Mouse (Mus musculus) MEL (cell line): Measurements from ENCODE around the gene Acoxl. TPM values are rescaled to one million over a fixed set of nuclear protein-coding genes. Genes with fewer than 3 reads are reported as not detected.

ENCODE experiments used
- DNase-seq: peaks from one replicate; pipeline ENCODE4 v3.0.0; 2011; ENCODE audit warnings: low read depth, low spot score
- H3K27ac ChIP-seq: 2 replicates; pipeline ENCODE4 v1.5.1; 2012; ENCODE audit warnings: low read depth, mild to moderate bottlenecking, control low read depth, low read length, moderate library complexity; ENCODE audit not compliant: control insufficient read depth
- H3K27me3 ChIP-seq, 2 experiments: fragments of 150-350 bp in 1 of 2; sonication (generic) in 1 of 2; 2 replicates each; pipeline ENCODE4 v1.6.1; 2012; ENCODE audit warnings: low read length in 2 of 2, mild to moderate bottlenecking in 2 of 2, improper control_type of control experiment in 1 of 2, moderate library complexity in 1 of 2; ENCODE audit not compliant: insufficient read depth in 2 of 2, control insufficient read depth in 1 of 2
- H3K36me3 ChIP-seq, 2 experiments: 2 replicates each; pipeline ENCODE4 v1.6.1; 2012 to 2014; ENCODE audit warnings: low read length in 2 of 2, improper control_type of control experiment in 1 of 2, inconsistent platforms in 1 of 2, mild to moderate bottlenecking in 1 of 2; ENCODE audit not compliant: insufficient read depth in 2 of 2, control insufficient read depth in 1 of 2
- H3K4me1 ChIP-seq, 2 experiments: fragments of 150-350 bp in 1 of 2; sonication (generic) in 1 of 2; 2 replicates each; pipeline ENCODE4 v1.6.1; 2012; ENCODE audit warnings: low read length in 2 of 2, improper control_type of control experiment in 1 of 2, mild to moderate bottlenecking in 1 of 2; ENCODE audit not compliant: insufficient read depth in 2 of 2, control insufficient read depth in 1 of 2
- H3K4me3 ChIP-seq, 2 experiments: fragments of 150-350 bp in 1 of 2; sonication (generic) in 1 of 2; 2 replicates each; pipeline ENCODE4 v1.5.1; 2012; ENCODE audit warnings: low read depth in 2 of 2, low read length in 2 of 2, mild to moderate bottlenecking in 2 of 2, moderate library complexity in 2 of 2, control low read depth in 1 of 2, improper control_type of control experiment in 1 of 2; ENCODE audit not compliant: control insufficient read depth in 1 of 2, insufficient read depth in 1 of 2
- H3K79me2 ChIP-seq: 2 replicates; pipeline ENCODE4 v1.6.1; 2012; ENCODE audit warnings: mild to moderate bottlenecking, low read length, moderate library complexity; ENCODE audit not compliant: control insufficient read depth, poor library complexity, insufficient read depth
- H3K9ac ChIP-seq: 2 replicates; pipeline ENCODE4 v1.6.1; 2012; ENCODE audit warnings: low read depth, mild to moderate bottlenecking, control low read depth, low read length, moderate library complexity; ENCODE audit not compliant: control insufficient read depth, poor library complexity, severe bottlenecking
- H3K9me3 ChIP-seq: fragments of 150-350 bp; sonication (generic); replicated peaks from 2 replicates; pipeline ENCODE4 v1.6.1; 2012; ENCODE audit warnings: mild to moderate bottlenecking, low read length, improper control_type of control experiment, moderate library complexity; ENCODE audit not compliant: insufficient read depth
- CHD1 ChIP-seq: IDR thresholded peaks from 2 replicates; pipeline ENCODE4 v1.6.1; 2012; ENCODE audit warnings: low read depth, mild to moderate bottlenecking, inconsistent platforms, low read length, improper control_type of control experiment
- CHD2 ChIP-seq: IDR thresholded peaks from 2 replicates; pipeline ENCODE4 v1.6.1; 2011; ENCODE audit warnings: low read length, improper control_type of control experiment
- CTCF ChIP-seq, 3 experiments: IDR thresholded peaks in 2 of 3; conservative IDR thresholded peaks in 1 of 3; 2 replicates each; pipeline ENCODE4 v1.5.1; 2011 to 2012; ENCODE audit warnings: low read length in 3 of 3, low read depth in 2 of 3, mild to moderate bottlenecking in 2 of 3, improper control_type of control experiment in 1 of 3, inconsistent platforms in 1 of 3, mixed read lengths in 1 of 3, moderate library complexity in 1 of 3; ENCODE audit not compliant: control insufficient read depth in 1 of 3, insufficient read depth in 1 of 3, poor library complexity in 1 of 3, severe bottlenecking in 1 of 3
- E2F4 ChIP-seq: IDR thresholded peaks from 2 replicates; pipeline ENCODE4 v1.6.1; 2011; ENCODE audit warnings: low read depth, low read length, improper control_type of control experiment, borderline replicate concordance
- EP300 ChIP-seq, 2 experiments: IDR thresholded peaks; 2 replicates each; pipeline ENCODE4 v1.6.1; 2011; ENCODE audit warnings: improper control_type of control experiment in 2 of 2, low read length in 2 of 2, low read depth in 1 of 2, mild to moderate bottlenecking in 1 of 2
- ETS1 ChIP-seq: IDR thresholded peaks from 2 replicates; pipeline ENCODE4 v1.6.1; 2012; ENCODE audit warnings: low read depth, mild to moderate bottlenecking, inconsistent platforms, low read length, improper control_type of control experiment, moderate library complexity
- GABPA ChIP-seq: IDR thresholded peaks from 2 replicates; pipeline ENCODE4 v1.6.1; 2012; ENCODE audit warnings: low read depth, mild to moderate bottlenecking, inconsistent platforms, low read length, improper control_type of control experiment, moderate library complexity
- GATA1 ChIP-seq: IDR thresholded peaks from 2 replicates; pipeline ENCODE4 v1.6.1; 2011; ENCODE audit warnings: low read depth, low read length, improper control_type of control experiment
- HCFC1 ChIP-seq: IDR thresholded peaks from 2 replicates; pipeline ENCODE4 v1.6.1; 2012; ENCODE audit warnings: low read depth, mild to moderate bottlenecking, inconsistent platforms, low read length, improper control_type of control experiment, moderate library complexity
- JUND ChIP-seq: IDR thresholded peaks from 2 replicates; pipeline ENCODE4 v1.6.1; 2011; ENCODE audit warnings: low read depth, mild to moderate bottlenecking, improper control_type of control experiment, low read length
- KAT2A ChIP-seq: conservative IDR thresholded peaks from 2 replicates; pipeline ENCODE4 v1.6.1; 2012; ENCODE audit warnings: low read depth, low read length, improper control_type of control experiment, inconsistent platforms
- MAFK ChIP-seq: IDR thresholded peaks from 2 replicates; pipeline ENCODE4 v1.6.1; 2011; ENCODE audit warnings: low read depth, mild to moderate bottlenecking, low read length, improper control_type of control experiment, borderline replicate concordance
- MAX ChIP-seq: IDR thresholded peaks from 2 replicates; pipeline ENCODE4 v1.6.1; 2011; ENCODE audit warnings: low read length, improper control_type of control experiment
- MAZ ChIP-seq: IDR thresholded peaks from 2 replicates; pipeline ENCODE4 v1.6.1; 2012; ENCODE audit warnings: low read depth, mild to moderate bottlenecking, inconsistent platforms, low read length, improper control_type of control experiment
- MEF2A ChIP-seq: IDR thresholded peaks from 2 replicates; pipeline ENCODE4 v1.6.1; 2014; ENCODE audit warnings: low read depth, mild to moderate bottlenecking, inconsistent platforms, low read length, improper control_type of control experiment; ENCODE audit not compliant: poor library complexity, insufficient replicate concordance, severe bottlenecking; ENCODE audit errors: extremely low read depth
- MXI1 ChIP-seq: IDR thresholded peaks from 2 replicates; pipeline ENCODE4 v1.6.1; 2011; ENCODE audit warnings: mild to moderate bottlenecking, low read depth, low read length, improper control_type of control experiment
- MYB ChIP-seq: IDR thresholded peaks from 2 replicates; pipeline ENCODE4 v1.6.1; 2011; ENCODE audit warnings: mild to moderate bottlenecking, low read depth, low read length, improper control_type of control experiment
- NELFE ChIP-seq: IDR thresholded peaks from 2 replicates; pipeline ENCODE4 v1.6.1; 2011; ENCODE audit warnings: low read depth, low read length, improper control_type of control experiment
- POLR2A ChIP-seq, 2 experiments: IDR thresholded peaks; 2 replicates each; pipeline ENCODE4 v1.6.1; 2011 to 2012; ENCODE audit warnings: low read length in 2 of 2, mild to moderate bottlenecking in 2 of 2, control low read depth in 1 of 2, improper control_type of control experiment in 1 of 2, low read depth in 1 of 2, moderate library complexity in 1 of 2; ENCODE audit not compliant: control insufficient read depth in 1 of 2, insufficient read depth in 1 of 2, poor library complexity in 1 of 2
- RAD21 ChIP-seq: IDR thresholded peaks from 2 replicates; pipeline ENCODE4 v1.6.1; 2011; ENCODE audit warnings: mild to moderate bottlenecking, low read depth, low read length, improper control_type of control experiment
- SIN3A ChIP-seq: IDR thresholded peaks from 2 replicates; pipeline ENCODE4 v1.6.1; 2012; ENCODE audit warnings: low read length, improper control_type of control experiment, inconsistent platforms
- TAL1 ChIP-seq: IDR thresholded peaks from 2 replicates; pipeline ENCODE4 v1.6.1; 2012; ENCODE audit warnings: mild to moderate bottlenecking, inconsistent platforms, low read length, moderate library complexity, mixed read lengths
- TBP ChIP-seq: IDR thresholded peaks from 2 replicates; pipeline ENCODE4 v1.8.0; 2011; ENCODE audit warnings: low read depth, low read length, improper control_type of control experiment
- TCF12 ChIP-seq: IDR thresholded peaks from 2 replicates; pipeline ENCODE4 v1.6.1; 2014; ENCODE audit warnings: low read depth, mild to moderate bottlenecking, inconsistent platforms, low read length, improper control_type of control experiment, moderate library complexity
- USF1 ChIP-seq: IDR thresholded peaks from 2 replicates; pipeline ENCODE4 v1.6.1; 2014; ENCODE audit warnings: low read depth, mild to moderate bottlenecking, inconsistent platforms, low read length, improper control_type of control experiment, moderate library complexity
- USF2 ChIP-seq, 2 experiments: IDR thresholded peaks; 2 replicates each; pipeline ENCODE4 v1.6.1; 2011 to 2012; ENCODE audit warnings: improper control_type of control experiment in 2 of 2, low read length in 2 of 2, borderline replicate concordance in 1 of 2, inconsistent platforms in 1 of 2, low read depth in 1 of 2, mild to moderate bottlenecking in 1 of 2; ENCODE audit not compliant: insufficient read depth in 1 of 2
- ZMIZ1 ChIP-seq: IDR thresholded peaks from 2 replicates; pipeline ENCODE4 v1.6.1; 2012; ENCODE audit warnings: low read depth, mild to moderate bottlenecking, inconsistent platforms, low read length, improper control_type of control experiment, moderate library complexity
- ZNF384 ChIP-seq: IDR thresholded peaks from 2 replicates; pipeline ENCODE4 v1.6.1; 2012; ENCODE audit warnings: low read depth, mild to moderate bottlenecking, inconsistent platforms, low read length, improper control_type of control experiment
- polyA plus RNA-seq, 2 experiments: library from polyadenylated mRNA; stranded (reverse) in 1 of 2; unstranded in 1 of 2; fragments of >175 nt in 1 of 2; fragments of >200 nt in 1 of 2; gene quantifications; 2 replicates each; pipeline versions ENCODE4 v1.2.1 to v1.2.4; 2012; ENCODE audit warnings: low replicate concordance in 2 of 2, low read depth in 1 of 2; ENCODE audit not compliant: insufficient read length in 2 of 2, insufficient read depth in 1 of 2, missing spikeins in 1 of 2
- total RNA-seq: library from RNA; depleted of rRNA; stranded (reverse); fragments of 300-350 nt; gene quantifications from 2 replicates; pipeline ENCODE4 v1.2.3, GENCODE M21; 2012

The Acoxl gene
- total and polyA plus RNA-seq, 3 experiments, result 0.31 to 0.39 TPM; not detected in 1

GRCm38 (mm10) chr2:128167930-128168329 is 329.3 kb downstream of the Acoxl start:
- H3K27ac ChIP-seq, result no peak overlapping the region
- H3K36me3 ChIP-seq, result peaks cover 0 to 13% of the 10 kb centered on the region in 2 experiments; a peak in 2 of 4 replicates
- no peaks in the 10 kb centered on the region for H3K79me2 ChIP-seq
- H3K27me3 ChIP-seq, result no peaks in the 10 kb centered on the region
- no peaks in the 10 kb centered on the region for H3K9me3 ChIP-seq
- H3K4me3 ChIP-seq, result no peak overlapping the region
- no peak overlapping the region for H3K9ac ChIP-seq
- DNase-seq, result no peak
- TF ChIP-seq CHD2 (no peak), USF1 (no peak), MAFK (no peak), KAT2A (no peak), ZNF384 (no peak), JUND (no peak), TCF12 (no peak), MAZ (no peak), ETS1 (no peak), TAL1 (no peak), SIN3A (no peak), EP300 (IDR thresholded peaks at IDR 0.05; ENCODE audit: low read depth in 1 of 2, low read length in 2 of 2) (no peak), ZMIZ1 (no peak), NELFE (no peak), POLR2A (IDR thresholded peaks at IDR 0.05; ENCODE audit: control insufficient read depth in 1 of 2, insufficient read depth in 1 of 2, low read depth in 1 of 2, low read length in 2 of 2, poor library complexity in 1 of 2) (no peak)
- H3K4me1 ChIP-seq, result peaks cover 5 to 23% of the 10 kb centered on the region in 2 experiments

- peak overlapping the region in 1 of 2 experiments; percentile 35; a peak in 1 of 4 replicates for H3K4me3 ChIP-seq
- DNase-seq, result no peak
- no peaks in the 10 kb centered on the region for H3K9me3 ChIP-seq
- H3K4me1 ChIP-seq, result peaks cover 5 to 23% of the 10 kb centered on the region in 2 experiments
- peaks cover 0 to 13% of the 10 kb centered on the region in 2 experiments; a peak in 2 of 4 replicates for H3K36me3 ChIP-seq
- no peak overlapping the region for H3K27ac ChIP-seq
- no peaks in the 10 kb centered on the region for H3K79me2 ChIP-seq
- no peaks in the 10 kb centered on the region for H3K27me3 ChIP-seq
- no peak overlapping the region for H3K9ac ChIP-seq
- TF ChIP-seq CTCF (IDR thresholded peaks at IDR 0.05 in 2 of 3, conservative IDR thresholded peaks at IDR 0.05 in 1 of 3; ENCODE audit: control insufficient read depth in 1 of 3, insufficient read depth in 1 of 3, low read depth in 2 of 3, low read length in 3 of 3, poor library complexity in 1 of 3, severe bottlenecking in 1 of 3) (no peak), RAD21 (no peak), GABPA (no peak), HCFC1 (no peak), E2F4 (no peak), MXI1 (no peak), CHD2 (no peak), USF2 (IDR thresholded peaks at IDR 0.05; ENCODE audit: borderline replicate concordance in 1 of 2, insufficient read depth in 1 of 2, low read depth in 1 of 2, low read length in 2 of 2) (no peak), POLR2A (IDR thresholded peaks at IDR 0.05; ENCODE audit: control insufficient read depth in 1 of 2, insufficient read depth in 1 of 2, low read depth in 1 of 2, low read length in 2 of 2, poor library complexity in 1 of 2) (no peak), MEF2A (no peak), MYB (no peak), TBP (no peak), CHD1 (no peak), TAL1 (no peak), MAX (no peak), GATA1 (no peak), EP300 (IDR thresholded peaks at IDR 0.05; ENCODE audit: low read depth in 1 of 2, low read length in 2 of 2) (no peak), NELFE (no peak), KAT2A (no peak)
- TF ChIP-seq, all 39 proteins: peak for 0
These were observed 330.8 kb downstream of the Acoxl start for GRCm38 (mm10) chr2:128169486-128169885.
